Mouse (Mus musculus) embryonic facial prominence, embryonic 12.5 days (tissue): Measurements from ENCODE around the gene Pex5l. TPM values are rescaled to one million over a fixed set of nuclear protein-coding genes. Genes with fewer than 3 reads are reported as not detected.

Source experiments
- ATAC-seq: fragments of 200-750 bp; cut with Nextera tagmentation; 2 replicates; pipeline ENCODE4 v1.8.0; 2017; ENCODE audit not compliant: insufficient number of reproducible peaks, insufficient read depth, low FRiP score, low TSS enrichment
- H3K27ac ChIP-seq: fragments of 300-500 bp; sonication (generic); 2 replicates; pipeline ENCODE4 v1.5.1; 2016; ENCODE audit warnings: mild to moderate bottlenecking
- H3K27me3 ChIP-seq: fragments of 300-500 bp; sonication (generic); 2 replicates; pipeline ENCODE4 v1.6.1; 2016; ENCODE audit warnings: mild to moderate bottlenecking, moderate library complexity
- H3K36me3 ChIP-seq: fragments of 300-500 bp; sonication (generic); 2 replicates; pipeline ENCODE4 v1.6.1; 2016; ENCODE audit warnings: mild to moderate bottlenecking
- H3K4me1 ChIP-seq: fragments of 300-500 bp; sonication (generic); 2 replicates; pipeline ENCODE4 v1.6.1; 2016
- H3K4me2 ChIP-seq: fragments of 300-500 bp; sonication (generic); replicated peaks from 2 replicates; pipeline ENCODE4 v1.6.1; 2016; ENCODE audit warnings: mild to moderate bottlenecking, moderate library complexity
- H3K4me3 ChIP-seq: fragments of 300-500 bp; sonication (generic); 2 replicates; pipeline ENCODE4 v1.5.1; 2016; ENCODE audit warnings: mild to moderate bottlenecking
- H3K9ac ChIP-seq: fragments of 300-500 bp; sonication (generic); 2 replicates; pipeline ENCODE4 v1.6.1; 2016; ENCODE audit warnings: mild to moderate bottlenecking, moderate library complexity
- H3K9me3 ChIP-seq: fragments of 300-500 bp; sonication (generic); 2 replicates; pipeline ENCODE4 v1.6.1; 2016; ENCODE audit warnings: mild to moderate bottlenecking, moderate library complexity
- WGBS: fragments of 180-500 bp; shearing (Covaris S2); methylation state at CpG from one replicate; pipeline ENCODE4 v1.1.7; 2016; 5-methylcytosine and 5-hydroxymethylcytosine counted together
- polyA plus RNA-seq: library from polyadenylated mRNA; unstranded; fragments of >200 nt; fragmentation: Nextera tagmentation; extraction: Ambion mirVana; gene quantifications from 2 replicates; pipeline ENCODE4 v1.2.1, GENCODE M21; 2016

Pex5l gene
- polyA plus RNA-seq, 1 experiment from 2014 or later, result 1.9 TPM

- peaks cover 6% of the 10 kb centered on the region; the same call in 1 of the 2 replicates for H3K4me1 ChIP-seq
- no peaks in the 10 kb centered on the region for H3K27me3 ChIP-seq
- WGBS, result 19% methylated on average over 7 of the region's 7 CpGs
- H3K9ac ChIP-seq, result no peak overlapping the region
- H3K36me3 ChIP-seq, result peaks cover 12% of the 10 kb centered on the region
- H3K27ac ChIP-seq, result peak overlapping the region; percentile 79
- ATAC-seq, result peak; percentile 74
- 0 out of 2 replicates have a peak overlapping the region, but pooled peaks have one; percentile 19 for H3K4me2 ChIP-seq
- H3K4me3 ChIP-seq, result no peak overlapping the region
- H3K9me3 ChIP-seq, result no peaks in the 10 kb centered on the region
Observed at GRCm38 (mm10) chr3:32910071-32910551, 232.9 kb downstream of the Pex5l start.

- Histone ChIP-seq H3K9ac (no peak overlapping the region), H3K9me3 (no peaks in the 10 kb centered on the region), H3K4me2 (no peak overlapping the region), H3K27ac (no peak overlapping the region), H3K4me1 (peaks cover 17% of the 10 kb centered on the region), H3K27me3 (no peaks in the 10 kb centered on the region), H3K36me3 (no peaks in the 10 kb centered on the region), H3K4me3 (no peak overlapping the region)
- no peak for ATAC-seq
- 70% methylated on average over 3 of the region's 3 CpGs for WGBS
Observed at GRCm38 (mm10) chr3:32908400-32908799, 234.6 kb downstream of the Pex5l start.

GRCm38 (mm10) chr3:32905850-32906779 is 236.9 kb downstream of the Pex5l start:
- H3K9ac ChIP-seq, result no peak overlapping the region
- H3K4me1 ChIP-seq, result peaks cover 17% of the 10 kb centered on the region
- H3K4me2 ChIP-seq, result no peak overlapping the region
- 77% methylated on average over 8 of the region's 8 CpGs for WGBS
- H3K4me3 ChIP-seq, result no peak overlapping the region
- H3K27ac ChIP-seq, result no peak overlapping the region
- peaks cover 9% of the 10 kb centered on the region; the same call in 1 of the 2 replicates for H3K36me3 ChIP-seq
- H3K9me3 ChIP-seq, result no peaks in the 10 kb centered on the region
- no peaks in the 10 kb centered on the region for H3K27me3 ChIP-seq
- ATAC-seq, result no peak

GRCm38 (mm10) chr3:32904599-32904998 is 238.4 kb downstream of the Pex5l start:
- Histone ChIP-seq H3K27ac (no peak overlapping the region), H3K9ac (no peak overlapping the region), H3K36me3 (peaks cover 9% of the 10 kb centered on the region; the same call in 1 of the 2 replicates), H3K9me3 (no peaks in the 10 kb centered on the region), H3K4me3 (no peak overlapping the region), H3K4me1 (peaks cover 15% of the 10 kb centered on the region), H3K4me2 (no peak overlapping the region), H3K27me3 (no peaks in the 10 kb centered on the region)
- no peak for ATAC-seq
- 54% methylated on average over 1 of the region's 1 CpGs for WGBS

- Histone ChIP-seq H3K9me3 (no peaks in the 10 kb centered on the region), H3K4me2 (no peak overlapping the region), H3K27me3 (no peaks in the 10 kb centered on the region), H3K27ac (no peak overlapping the region), H3K36me3 (peaks cover 9% of the 10 kb centered on the region; the same call in 1 of the 2 replicates), H3K9ac (no peak overlapping the region), H3K4me1 (peaks cover 11% of the 10 kb centered on the region), H3K4me3 (no peak overlapping the region)
- ATAC-seq, result no peak
- 39% methylated on average over 4 of the region's 4 CpGs for WGBS
Observed at GRCm38 (mm10) chr3:32903462-32903861, 239.6 kb downstream of the Pex5l start.
